Mouse (Mus musculus) NIH3T3 (cell line): ENCODE results near the gene 2310039H08Rik.
A peak's percentile ranks its signal among the peaks of the same experiment; 100 is the strongest.

Source experiments
- DNase-seq: peaks from one replicate; pipeline ENCODE4 v3.0.0-alpha.2; 2012; ENCODE audit warnings: low read depth

2310039H08Rik gene

DNA sequence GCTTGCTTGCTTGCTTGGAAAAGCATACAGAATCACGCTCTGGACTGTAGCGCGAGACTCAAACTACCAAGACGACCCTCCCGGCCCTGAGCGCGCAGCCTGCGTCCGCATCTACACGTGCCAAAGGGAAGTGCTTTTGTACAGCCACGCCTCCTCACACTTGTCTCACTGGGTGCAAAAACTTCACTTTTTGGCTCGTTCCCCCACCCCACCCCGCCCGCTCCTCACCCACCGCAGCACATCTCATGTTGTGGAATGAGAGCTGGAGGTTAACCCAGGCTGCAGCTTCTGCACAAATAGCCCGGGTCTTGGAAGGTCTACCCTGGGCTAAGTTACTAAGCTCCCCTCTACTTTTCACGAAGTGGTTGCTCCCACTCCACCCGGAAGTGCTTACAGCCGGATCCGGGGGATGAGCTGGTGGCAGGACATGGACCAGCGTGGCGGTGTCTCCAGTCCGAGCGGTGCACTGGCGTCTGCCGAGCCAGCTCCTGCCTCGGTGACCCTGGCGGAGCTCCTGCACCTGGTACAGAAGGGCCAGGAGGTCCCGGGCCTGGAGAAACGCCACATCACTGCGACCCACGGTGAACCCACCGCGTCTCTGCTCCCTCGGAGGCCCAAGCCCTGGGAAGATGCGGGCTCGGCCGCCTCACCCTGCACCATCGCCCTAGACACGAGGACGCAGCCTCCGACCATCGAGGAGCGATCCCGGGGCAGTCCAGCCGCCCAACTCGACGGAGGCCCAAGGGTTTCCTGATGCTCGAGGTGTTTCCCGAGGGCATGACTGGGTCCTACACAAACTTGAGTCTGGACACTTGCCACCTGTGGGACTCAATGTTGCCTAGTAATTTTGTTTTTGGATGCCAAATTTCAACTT is at the start of gene 2310039H08Rik:
2310039H08Rik (plus strand) TSS at position 232 of the 874 bp plus-strand sequence.
- peak; percentile 93 for DNase-seq

DNA sequence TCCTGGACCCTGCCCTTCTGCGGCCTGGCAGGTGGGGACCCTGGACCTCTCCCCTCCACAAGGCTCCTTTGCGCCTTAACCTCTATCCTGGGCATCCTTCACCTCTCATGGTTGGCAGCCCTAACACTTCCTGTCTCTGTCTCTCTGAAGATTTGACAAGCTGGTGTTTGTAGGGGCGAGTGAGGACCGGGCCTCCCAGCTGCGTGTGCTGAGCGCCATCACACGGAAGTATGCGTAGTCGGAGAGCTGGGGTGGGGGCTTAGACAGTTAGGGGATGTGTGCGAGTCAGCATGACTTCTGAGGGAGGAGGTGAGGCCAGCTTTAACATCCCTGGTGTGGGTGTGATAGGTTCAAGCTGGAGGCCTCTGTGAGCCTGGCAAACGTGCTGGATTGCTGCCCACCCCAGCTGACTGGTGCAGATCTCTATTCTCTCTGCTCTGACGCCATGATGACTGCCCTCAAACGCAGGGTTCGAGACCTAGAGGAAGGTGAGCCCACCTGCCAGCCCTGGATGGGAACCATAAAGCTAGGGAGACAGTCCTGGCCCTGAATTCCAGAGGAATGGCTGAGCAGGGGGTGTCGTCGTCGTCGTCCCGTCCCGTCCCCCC is 47.9 kb upstream of the 2310039H08Rik start:
- no peak for DNase-seq

DNA sequence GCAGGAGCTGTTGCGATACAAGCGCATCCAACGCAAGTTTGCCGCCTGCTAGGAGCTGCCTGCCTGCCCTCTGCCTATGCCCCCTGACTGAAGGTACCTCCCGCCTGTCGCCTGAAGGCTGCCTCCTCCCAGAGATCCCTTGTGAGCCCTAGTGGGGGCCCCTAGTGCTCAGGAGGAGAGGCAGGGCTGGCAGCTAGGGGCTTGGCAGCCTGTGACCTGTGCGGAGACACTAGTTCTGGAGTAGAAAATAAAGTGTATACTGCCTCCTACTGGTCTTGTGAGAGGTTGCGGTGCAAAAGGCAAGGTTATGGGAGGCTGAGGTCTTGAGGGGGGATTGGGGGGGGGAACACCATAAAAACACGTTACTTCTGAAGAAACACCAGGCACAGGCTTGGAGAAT is 47.2 kb upstream of the 2310039H08Rik start:
- DNase-seq: peak; percentile 72

DNA sequence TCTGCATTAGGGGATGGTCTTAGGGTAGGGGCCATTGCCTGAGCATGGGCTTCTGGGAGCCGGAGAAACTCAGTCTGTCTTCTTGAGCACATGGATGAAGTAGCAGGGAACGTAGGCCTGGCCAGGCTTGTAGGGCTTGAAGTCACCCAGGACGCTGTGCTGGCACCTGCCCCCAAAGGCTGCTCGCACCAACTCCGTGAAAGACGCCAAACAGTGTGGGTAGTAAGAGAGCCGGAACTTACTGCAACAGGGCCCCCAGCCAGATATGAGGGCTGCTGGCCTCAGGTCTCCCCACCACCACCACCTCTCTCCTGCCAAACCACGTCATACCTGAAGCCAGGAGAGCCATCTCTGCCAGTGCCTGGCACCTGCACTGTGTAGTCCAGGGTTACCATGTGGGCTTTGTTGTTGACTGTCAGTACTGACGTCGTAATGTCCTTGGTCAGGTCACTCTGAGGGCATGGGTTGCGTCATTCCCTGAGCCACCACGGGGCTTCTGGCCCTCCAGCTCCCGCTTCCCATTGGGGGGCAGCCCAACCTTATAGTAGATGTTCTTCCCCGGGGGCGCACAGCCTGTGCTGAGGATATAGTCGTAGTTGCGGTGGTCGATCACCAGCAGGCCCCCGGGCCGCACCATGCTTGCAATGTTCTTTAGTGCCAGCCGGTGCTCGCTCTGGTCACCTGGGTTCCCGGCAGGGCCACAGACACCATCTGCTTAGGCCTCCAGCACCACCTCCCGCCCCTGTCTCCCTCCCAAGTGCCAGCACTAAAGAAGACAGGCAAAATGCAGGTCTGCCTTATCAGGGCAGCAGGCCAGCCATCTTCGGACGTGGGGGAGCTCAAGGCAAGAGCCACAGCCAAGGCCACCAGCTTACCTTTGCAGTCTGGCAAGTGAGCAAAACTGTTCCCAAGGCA is 46.4 kb upstream of the 2310039H08Rik start:
- DNase-seq: no peak

DNA sequence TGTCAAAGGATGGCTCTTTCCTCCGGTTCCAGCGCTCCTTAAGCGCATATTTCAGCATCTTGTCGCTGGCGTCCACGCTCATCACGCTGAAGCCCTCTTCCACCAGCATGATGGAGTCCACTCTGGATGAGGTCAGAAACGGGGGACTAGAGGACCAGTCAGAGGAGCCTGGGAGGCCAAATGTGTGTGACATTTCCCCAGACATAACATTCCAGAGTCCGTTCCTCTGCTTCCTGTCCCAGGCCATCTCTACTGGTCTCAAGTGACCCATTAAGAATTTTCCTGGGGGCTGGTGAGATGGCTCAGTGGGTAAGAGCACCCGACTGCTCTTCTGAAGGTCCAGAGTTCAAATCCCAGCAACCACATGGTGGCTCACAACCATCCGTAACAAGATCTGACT is 45.2 kb upstream of the 2310039H08Rik start:
- no peak for DNase-seq

DNA sequence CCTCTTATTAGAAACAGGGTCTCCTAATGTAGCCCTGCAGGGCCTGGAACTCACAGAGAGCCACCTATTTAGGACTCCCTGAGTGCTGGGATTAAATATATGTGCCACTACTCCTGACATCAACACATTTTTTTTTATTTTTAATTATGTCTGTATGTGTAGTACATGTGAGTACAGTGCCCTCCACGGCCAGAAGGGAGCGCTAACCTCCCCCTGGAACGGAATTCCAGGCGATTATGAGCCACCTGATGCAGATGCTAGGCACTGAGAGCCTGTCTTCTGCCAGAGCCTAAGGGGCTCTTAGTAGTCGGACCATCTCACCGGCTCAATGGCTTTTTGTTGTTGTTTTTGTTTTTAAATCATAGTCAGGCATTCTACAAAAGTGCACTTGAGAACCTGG is 44.4 kb upstream of the 2310039H08Rik start:
- DNase-seq: peak; percentile 56

DNA sequence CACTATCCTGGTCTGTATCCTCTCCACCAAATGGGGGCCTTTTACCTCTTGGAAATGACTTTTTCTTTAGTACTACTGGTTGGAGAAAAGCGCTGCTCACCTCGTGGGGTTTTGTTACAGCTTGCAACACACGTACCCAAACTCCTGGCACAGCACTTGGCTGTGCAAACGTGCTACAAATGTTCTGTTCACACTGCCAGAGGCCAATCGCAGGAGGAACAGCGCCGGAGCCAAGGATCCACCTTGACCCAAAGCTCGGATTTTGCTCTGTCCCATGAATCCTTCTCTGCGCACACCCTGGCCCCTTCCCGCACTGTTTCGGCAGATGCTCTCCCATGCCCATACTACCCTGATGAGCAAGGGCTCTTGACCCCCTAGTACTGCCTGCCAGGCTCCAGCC is 43.9 kb upstream of the 2310039H08Rik start:
- no peak for DNase-seq

DNA sequence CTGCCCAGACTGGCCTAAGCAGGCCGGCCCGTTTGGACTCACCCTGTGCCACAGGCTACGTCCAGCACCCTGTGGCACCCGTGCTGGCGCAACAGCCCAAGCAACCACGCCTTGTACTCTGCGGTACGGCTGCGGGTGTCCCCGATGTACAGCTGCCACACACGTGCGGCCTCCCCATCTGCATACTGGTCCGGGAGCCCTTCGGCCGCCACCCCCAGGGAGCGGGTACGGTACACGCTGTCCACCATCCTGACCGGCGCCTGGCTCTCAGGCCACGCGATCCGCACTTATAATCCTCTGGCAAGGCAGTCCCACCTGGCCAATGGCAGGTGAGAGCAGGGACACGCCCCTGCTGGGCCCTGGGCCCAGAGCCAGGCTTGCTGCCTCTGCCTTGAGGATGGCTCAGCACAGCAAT is 43.5 kb upstream of the 2310039H08Rik start, which contains the start of gene Gnmt:
Gnmt (minus strand) TSS at position 265 of the 415 bp plus-strand sequence.
- DNase-seq: no peak

DNA sequence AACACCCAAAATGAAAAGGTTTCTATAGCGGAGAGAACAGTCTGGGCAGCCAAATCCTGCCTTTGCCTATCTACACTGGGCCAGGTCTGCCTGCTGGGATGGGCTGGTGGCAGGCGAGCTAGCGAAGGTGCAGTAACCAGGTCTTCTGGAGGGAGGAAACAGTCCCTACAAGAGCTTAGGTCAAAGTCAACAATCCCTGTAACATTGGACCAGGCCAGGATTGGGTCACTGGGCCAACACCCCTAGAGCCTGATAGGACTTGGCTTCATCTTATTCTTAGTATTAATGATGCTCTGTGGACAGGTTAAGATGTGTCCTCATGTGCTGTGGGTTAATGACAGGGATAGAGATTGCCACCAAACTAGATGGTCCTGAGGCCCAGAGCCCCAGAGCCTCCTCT is 38.4 kb upstream of the 2310039H08Rik start:
- DNase-seq: no peak

DNA sequence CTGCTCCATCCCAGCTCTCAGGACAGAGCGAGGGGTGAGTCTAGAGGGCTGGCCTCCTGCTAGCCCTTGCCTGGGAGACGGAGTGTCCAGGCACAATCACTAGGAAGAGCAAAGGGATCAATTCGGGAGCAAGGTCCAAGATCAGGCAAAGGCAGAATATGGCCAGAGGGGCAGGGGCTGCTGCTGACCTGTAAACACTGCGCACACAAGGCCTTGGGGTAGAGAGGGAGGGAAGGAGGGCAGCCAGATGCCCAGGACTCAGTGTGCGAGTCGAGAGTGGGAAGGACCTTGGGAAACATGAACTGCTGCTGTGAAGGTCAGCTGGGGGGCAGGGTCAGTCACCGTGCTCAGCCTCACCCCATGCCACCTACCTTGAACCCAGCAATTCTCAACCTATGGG is 37.1 kb upstream of the 2310039H08Rik start:
- no peak for DNase-seq

DNA sequence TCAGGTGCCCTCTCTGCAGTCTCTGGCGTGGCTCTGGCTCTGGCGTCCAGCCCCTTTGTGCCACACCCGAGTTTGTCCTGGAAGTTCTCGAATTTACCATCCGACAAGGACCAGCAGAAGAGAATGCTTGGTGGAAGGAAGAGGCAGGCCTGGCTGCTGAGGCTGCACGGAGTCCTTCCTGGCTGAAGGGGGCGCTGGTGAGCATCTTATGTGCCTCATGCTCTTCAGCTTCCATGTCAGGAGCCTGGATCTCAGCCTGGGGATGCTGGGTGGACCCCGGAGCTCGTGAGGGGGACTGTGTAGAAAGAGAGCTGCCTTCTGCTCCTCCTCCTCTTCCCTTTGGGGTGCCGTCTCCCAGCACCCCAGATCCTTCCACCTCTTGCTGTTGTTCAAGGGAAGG is 36.3 kb upstream of the 2310039H08Rik start:
- peak; percentile 55 for DNase-seq

DNA sequence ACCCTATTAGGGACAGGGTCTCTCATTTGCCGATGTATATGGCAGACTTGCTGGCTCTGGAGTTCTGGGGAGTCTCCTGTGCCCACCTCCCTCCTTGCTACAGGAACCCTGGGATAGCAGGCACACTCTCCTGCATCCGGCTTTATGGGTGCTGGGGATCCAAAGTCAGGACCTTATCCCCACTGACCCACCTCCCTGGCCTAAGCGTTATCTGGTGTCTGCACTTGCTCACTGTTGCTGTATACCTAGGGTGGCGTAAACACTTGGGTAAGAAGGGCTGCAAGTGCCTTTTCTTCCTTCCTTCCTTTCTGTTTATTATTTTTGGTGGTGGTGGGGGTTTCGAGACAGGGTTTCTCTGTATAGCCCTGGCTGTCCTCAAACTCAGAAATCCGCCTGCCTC is 31.1 kb upstream of the 2310039H08Rik start:
- DNase-seq: no peak

DNA sequence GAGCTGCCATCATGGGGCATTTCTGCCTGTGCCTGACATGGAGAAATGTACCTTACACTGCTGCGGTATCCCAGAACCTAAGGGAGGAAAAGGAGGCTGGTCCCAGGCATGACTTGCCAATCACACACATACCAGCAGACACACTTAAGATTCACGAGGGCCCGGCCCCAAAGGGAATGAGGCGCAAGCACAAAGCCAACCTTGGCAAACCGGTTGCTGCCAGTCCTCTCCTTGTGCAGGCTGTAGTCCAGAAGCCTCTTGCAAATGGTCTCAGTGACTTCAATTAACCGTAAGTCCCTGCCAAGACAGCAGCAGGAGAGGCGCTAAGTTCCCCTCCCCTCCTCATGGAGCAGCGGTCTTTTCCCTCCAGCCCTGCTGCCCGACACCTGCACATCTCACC is 29.4 kb upstream of the 2310039H08Rik start:
- DNase-seq: no peak

DNA sequence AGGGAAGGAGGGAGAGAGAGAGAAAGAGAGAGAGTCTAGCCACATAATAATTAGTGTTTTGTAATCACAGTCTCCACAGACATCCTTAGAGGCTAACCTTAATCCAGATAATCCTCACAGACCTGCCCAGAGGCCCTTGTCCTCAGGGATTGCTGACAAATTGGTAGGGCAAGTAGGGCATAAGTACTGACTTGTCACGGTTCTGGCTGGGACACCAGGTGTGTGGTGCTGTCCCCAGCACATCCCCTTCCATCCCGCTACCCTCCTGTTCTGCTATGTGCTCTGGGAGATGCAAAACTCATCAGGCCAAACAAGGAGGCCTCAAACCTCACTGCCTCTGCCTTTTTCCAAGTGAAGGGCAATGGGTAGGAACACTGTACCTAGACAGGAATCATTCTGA is 26.9 kb upstream of the 2310039H08Rik start:
- no peak for DNase-seq

DNA sequence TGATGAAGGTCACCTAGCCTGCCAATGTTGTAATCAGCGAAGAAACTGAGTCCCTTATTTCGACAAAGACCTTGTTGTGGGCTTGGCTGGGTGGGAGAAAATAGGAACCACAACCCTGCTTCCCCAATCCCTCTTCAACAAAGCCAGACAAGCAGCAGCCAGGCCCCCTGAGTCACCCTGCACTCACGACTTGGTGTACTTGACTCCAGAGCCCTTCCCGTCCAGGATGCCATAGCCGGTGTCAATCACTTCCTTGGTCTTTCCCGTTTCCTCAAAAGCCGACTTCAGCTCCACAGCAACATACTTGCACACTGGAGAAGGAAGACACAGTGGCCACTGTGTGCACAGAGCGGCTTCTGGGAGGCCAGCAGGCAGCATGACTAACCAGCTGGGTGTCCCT is 25.2 kb upstream of the 2310039H08Rik start:
- DNase-seq: no peak

DNA sequence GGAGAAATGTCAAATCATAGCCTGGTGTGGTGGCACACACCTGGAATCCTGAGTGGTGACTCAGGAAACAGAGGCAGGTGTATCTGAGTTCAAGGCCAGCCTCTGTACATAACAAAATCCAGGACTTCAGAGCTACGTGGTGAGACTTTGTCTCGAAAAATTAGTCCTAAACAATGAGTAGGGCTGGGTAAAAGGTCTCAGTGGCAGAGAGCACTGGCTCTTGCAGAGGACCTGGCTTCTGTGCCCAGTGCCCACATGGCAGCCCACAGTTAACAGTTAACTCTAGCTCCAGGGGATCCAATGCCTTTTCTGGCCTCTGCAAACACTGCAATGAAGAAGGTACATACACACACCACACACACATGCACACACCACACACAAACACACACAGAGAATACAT is 24.6 kb upstream of the 2310039H08Rik start:
- DNase-seq: no peak

DNA sequence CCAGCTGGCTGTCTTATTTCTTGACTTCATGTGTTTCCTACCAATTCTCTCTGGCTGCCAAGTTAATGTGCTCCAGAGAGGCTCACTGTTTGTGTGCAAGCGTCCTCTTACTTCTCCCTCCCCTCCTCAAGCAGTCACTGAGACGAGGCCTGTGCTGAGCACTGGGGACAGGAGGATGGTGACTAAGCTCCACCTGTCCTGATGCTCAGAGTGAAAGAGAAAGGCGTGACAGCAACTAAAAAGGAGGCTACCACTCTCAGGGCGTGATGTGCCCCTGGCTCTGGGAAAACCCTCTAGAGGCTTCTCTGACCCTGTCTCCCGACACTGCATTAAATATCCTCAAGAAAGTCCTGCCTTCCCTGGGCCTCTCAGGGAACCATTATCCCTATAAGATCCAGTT is 23.2 kb upstream of the 2310039H08Rik start:
- DNase-seq: no peak

DNA sequence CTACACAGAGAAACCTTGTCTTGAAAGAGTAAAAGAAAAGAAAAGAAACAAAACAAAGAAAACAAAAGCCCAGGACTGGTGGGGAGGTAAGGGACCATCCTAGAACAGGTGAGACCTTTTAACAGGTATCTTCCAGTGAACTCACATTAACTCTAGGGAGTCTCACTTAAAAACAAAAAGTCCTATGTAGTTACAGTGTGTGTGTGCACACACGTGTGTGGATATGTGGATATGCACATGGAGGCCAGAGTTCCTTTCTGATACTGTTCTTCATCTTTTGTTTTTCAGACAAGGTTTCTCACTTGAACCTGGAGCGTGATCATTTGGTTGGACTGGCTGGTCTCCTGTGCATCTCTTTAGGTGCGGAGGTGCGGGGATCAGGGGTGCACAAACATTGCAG is 21.9 kb upstream of the 2310039H08Rik start:
- no peak for DNase-seq

DNA sequence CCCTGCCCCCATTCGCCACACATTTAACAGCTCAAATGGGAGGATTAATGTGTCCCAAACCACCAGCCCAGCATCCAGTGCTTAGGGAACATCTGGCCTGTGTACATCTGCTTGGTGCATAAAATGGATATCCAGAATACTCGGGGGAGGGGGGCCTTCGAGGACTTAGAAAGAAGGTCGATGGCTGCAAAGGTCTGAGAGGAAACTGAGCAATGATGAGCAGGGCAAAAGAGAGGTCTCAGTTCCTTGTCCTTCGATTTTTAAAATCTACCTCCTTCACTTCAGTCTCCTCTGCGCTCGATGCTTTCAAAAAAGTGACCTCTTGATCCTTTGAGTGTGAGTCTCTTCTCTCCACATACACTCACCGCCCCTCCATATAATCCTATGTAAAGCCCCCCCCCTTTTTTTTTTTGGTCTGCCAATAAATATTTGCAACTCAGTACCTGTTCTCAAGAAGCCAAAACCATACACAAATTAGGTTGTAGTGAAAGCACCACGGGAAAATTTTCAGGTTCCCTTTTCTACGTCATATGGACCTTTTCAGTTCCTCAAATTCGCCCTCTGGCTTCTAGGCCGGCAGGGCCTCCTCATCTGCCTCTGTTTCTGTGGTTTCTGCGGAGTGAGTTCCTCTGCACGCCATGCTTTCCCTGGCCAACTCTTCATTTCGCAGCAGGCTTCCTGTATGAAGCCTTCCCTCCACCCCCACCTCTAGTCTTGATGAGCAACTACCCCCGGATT is 21.2 kb upstream of the 2310039H08Rik start:
- peak; percentile 77 for DNase-seq

DNA sequence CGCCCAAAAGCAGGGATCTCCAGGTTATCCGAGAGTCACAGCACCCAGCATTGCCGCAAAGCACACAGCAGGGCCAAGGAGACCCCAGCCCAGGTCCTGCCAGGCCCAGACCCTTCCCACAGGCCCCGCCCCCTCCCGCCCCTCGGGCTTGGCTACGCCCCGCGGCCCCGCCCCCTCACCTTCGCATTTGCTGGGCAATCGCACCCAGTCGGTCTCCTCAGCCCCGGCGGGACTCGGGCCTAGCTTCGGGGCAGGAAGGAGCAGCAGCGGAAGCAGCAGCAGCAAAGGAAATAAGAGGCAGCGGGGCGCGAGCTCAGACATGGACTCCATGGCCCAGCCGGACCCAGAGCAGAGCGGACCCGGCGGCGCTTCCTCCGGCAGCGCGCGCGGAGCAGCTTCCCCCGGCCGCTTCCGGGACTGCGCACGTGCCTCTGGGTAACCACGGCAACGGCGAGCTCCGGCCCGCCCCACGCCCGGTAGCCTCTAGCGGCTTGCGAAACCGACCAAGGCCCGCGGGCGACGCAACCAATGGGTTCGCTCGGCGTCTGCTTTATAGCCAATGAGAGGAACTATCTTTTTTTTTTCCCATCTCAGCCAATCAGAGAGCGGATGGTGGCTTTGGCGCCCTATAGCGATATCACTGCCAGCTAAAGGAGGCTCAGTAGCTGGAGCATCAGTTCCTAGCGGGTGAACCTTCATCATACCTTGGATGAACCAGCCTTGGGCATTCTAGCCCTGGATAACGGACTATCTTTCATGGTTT is 20.5 kb upstream of the 2310039H08Rik start, which contains the start of gene Cnpy3:
Cnpy3 (minus strand) TSS at position 421 of the 763 bp plus-strand sequence.
- peak; percentile 99 for DNase-seq

DNA sequence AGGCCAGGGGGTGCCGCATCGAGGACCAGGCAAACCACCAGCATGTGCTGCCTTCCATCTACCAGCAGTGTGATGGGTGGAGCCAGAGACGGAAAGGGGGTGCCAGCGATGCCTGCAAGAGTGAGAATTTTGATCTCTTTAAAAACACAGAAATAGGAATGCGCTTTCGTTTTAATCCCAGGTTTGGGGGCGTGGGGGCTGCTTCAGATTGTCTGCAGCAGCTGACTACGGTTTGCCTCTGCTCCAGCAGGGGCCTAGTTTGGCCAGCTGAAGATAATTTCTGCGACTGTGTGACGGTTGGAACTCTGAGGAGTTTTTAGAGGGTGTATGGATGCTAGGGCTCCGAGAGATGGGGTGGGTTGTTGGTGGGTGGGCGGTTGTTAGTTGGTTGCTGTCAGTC is 13.7 kb upstream of the 2310039H08Rik start:
- DNase-seq: no peak
